Comparison of ENCODE assay signal across 7 mouse cellular contexts in the genomic region with DNA sequence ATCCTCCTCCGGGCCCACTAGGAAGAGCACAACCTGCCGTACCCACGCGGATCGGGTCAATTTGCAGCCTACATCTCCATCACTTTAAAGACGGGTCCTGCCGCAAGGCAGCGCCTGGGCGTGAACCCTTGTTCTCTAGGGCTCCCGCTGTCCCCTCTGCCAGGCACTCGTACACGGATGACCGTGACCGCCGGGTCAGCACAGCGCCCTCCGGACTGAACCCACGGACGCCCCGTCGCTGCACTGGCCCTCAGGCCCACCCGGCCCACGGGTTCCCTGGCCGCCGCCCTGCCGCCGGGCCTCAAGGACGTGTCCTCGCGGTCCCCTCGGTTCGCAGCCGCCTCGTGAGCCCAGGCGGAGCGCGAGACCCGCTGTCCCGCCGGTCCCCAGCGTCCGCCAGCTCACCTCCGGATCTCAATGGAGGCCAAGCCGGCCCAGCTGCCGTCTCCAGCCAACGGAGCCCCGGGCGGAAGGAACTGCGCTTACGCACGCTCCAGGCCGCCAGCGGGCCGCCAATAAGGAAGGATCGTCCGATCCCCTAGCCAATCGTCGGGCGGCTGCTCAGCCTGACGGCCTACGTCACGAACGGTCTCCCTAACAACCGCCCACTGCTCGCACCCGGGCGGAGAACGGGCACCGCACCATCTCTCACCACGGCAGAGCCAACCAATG. TPM values are rescaled to one million over a fixed set of nuclear protein-coding genes. Genes with fewer than 3 reads are reported as not detected.
DNase-seq lines count a peak whose midpoint lies in the region; ATAC-seq lines count a peak whose summit lies in the region.

A gene (minus strand): TSS at position 531 of the 672 bp plus-strand sequence.

- intact Hi-C loops in left cerebral cortex, postnatal 36 days (cut with DNase I), result no loop called here

- H3K4me1 ChIP-seq in intestine, embryonic 16.5 days (ENCODE audit: control insufficient read depth, insufficient read depth, low read length), result peaks cover 26% of the 10 kb centered on the region
- peaks cover 26% of the 10 kb centered on the region for H3K4me1 ChIP-seq in midbrain, embryonic 11.5 days (ENCODE audit: control insufficient read depth, insufficient read depth, low read length)

- H3K27ac ChIP-seq in intestine, embryonic 16.5 days (ENCODE audit: low read length), result peak within 1 kb of the TSS; percentile 95
- H3K27ac ChIP-seq in midbrain, embryonic 11.5 days (ENCODE audit: low read depth, low read length), result peak within 1 kb of the TSS; percentile 92

- no peaks in the 10 kb centered on the region for H3K9me3 ChIP-seq in intestine, embryonic 16.5 days (ENCODE audit: control insufficient read depth, low read length)
- no peaks in the 10 kb centered on the region for H3K9me3 ChIP-seq in midbrain, embryonic 11.5 days (ENCODE audit: control insufficient read depth, low read length)

- DNase-seq in adrenal gland, adult 8-10 months, result peak; percentile 98
- peak; percentile 95 for DNase-seq in embryo, embryonic 9.5 days (ENCODE audit: extremely low spot score)
- peak; percentile 90 to 97 for DNase-seq in gastrocnemius, postnatal 4 days (ENCODE audit: low spot score in 2 of 2)
- DNase-seq in left cerebral cortex, postnatal 36 days (ENCODE audit: low spot score in 2 of 2), result peak; percentile 99
- peak; percentile 98 for DNase-seq in midbrain, embryonic 11.5 days (ENCODE audit: low spot score, missing footprints)
- peak; percentile 95 for DNase-seq in skeletal muscle tissue, adult 2 months (ENCODE audit: low read depth, low spot score)

- peak within 1 kb of the TSS; percentile 96 for H3K9ac ChIP-seq in intestine, embryonic 16.5 days (ENCODE audit: low read depth, low read length)
- peak within 1 kb of the TSS; percentile 94 for H3K9ac ChIP-seq in midbrain, embryonic 11.5 days (ENCODE audit: low read length)

- H3K27me3 ChIP-seq in intestine, embryonic 16.5 days (replicated peaks; ENCODE audit: control insufficient read depth, insufficient read depth, low read length), result no peaks in the 10 kb centered on the region
- H3K27me3 ChIP-seq in midbrain, embryonic 11.5 days (ENCODE audit: control insufficient read depth, insufficient read depth, low read length), result no peaks in the 10 kb centered on the region

- peak within 1 kb of the TSS; percentile 53 for H3K4me2 ChIP-seq in intestine, embryonic 16.5 days (ENCODE audit: low read depth, low read length)
- H3K4me2 ChIP-seq in midbrain, embryonic 11.5 days, result peak within 1 kb of the TSS; percentile 52

- peak; percentile 100 for ATAC-seq in intestine, embryonic 16.5 days
- peak; percentile 100 for ATAC-seq in midbrain, embryonic 11.5 days (ENCODE audit: low FRiP score)

- H3K4me3 ChIP-seq in intestine, embryonic 16.5 days (ENCODE audit: low read length), result peak within 1 kb of the TSS; percentile 98
- H3K4me3 ChIP-seq in midbrain, embryonic 11.5 days (ENCODE audit: low read depth, low read length), result peak within 1 kb of the TSS; percentile 78

- peaks cover 6% of the 10 kb centered on the region; the same call in 1 of the 2 replicates for H3K36me3 ChIP-seq in intestine, embryonic 16.5 days (ENCODE audit: control insufficient read depth, insufficient read depth, low read length)
- H3K36me3 ChIP-seq in midbrain, embryonic 11.5 days (ENCODE audit: control insufficient read depth, insufficient read depth, low read length), result peaks cover 3% of the 10 kb centered on the region; the same call in 1 of the 2 replicates

- under 1% methylated on average over 68 of the region's 70 CpGs for WGBS in intestine, embryonic 16.5 days
- WGBS in midbrain, embryonic 11.5 days, result under 1% methylated on average over 62 of the region's 70 CpGs

RNA-seq across cellular contexts. Expression of the gene that starts here (rescaled TPM):
- 100 to 1,000 TPM in 2 of 4 experiments, 10 to 100 TPM in 2; 38.3 to 158 (median 100) TPM for total RNA-seq in adrenal gland, adult 8-10 months (2022)
- total RNA-seq in gastrocnemius, postnatal 4 days (2021), result 10 to 100 TPM; 37.1 to 42.1 TPM
- 86.6 and 87.7 TPM in 2 replicates for polyA plus RNA-seq in intestine, embryonic 16.5 days (2015; fragmentation: Nextera tagmentation; extraction: Ambion mirVana)
- 100 to 1,000 TPM; 137 to 160 TPM for total RNA-seq in left cerebral cortex, postnatal 36 days (2021)
- 215 and 234 TPM in 2 replicates for polyA plus RNA-seq in midbrain, embryonic 11.5 days (2014; fragmentation: Nextera tagmentation; extraction: Ambion mirVana)

Comparison
In these comparisons a context has a peak if more than half of its experiments do, and no peak if none do; other contexts are left out.
1. Peak in every context shown above with its lines: DNase-seq, ATAC-seq, H3K4me3 ChIP-seq and H3K27ac ChIP-seq.